Mouse (Mus musculus) olfactory bulb, adult 2 months (tissue): ENCODE results near the gene Gpbp1l1.

ENCODE experiments used
- CTCF ChIP-seq: fragments of 200-500 bp; IDR thresholded peaks from 2 replicates; pipeline ENCODE4 v1.5.1; 2012; ENCODE audit warnings: low read depth, mild to moderate bottlenecking, low read length, moderate library complexity; ENCODE audit not compliant: insufficient read depth
- POLR2A ChIP-seq: fragments of 200-500 bp; IDR thresholded peaks from 2 replicates; pipeline ENCODE4 v1.6.1; 2012; ENCODE audit warnings: mild to moderate bottlenecking, low read depth, low read length, moderate library complexity; ENCODE audit not compliant: insufficient read depth

DNA sequence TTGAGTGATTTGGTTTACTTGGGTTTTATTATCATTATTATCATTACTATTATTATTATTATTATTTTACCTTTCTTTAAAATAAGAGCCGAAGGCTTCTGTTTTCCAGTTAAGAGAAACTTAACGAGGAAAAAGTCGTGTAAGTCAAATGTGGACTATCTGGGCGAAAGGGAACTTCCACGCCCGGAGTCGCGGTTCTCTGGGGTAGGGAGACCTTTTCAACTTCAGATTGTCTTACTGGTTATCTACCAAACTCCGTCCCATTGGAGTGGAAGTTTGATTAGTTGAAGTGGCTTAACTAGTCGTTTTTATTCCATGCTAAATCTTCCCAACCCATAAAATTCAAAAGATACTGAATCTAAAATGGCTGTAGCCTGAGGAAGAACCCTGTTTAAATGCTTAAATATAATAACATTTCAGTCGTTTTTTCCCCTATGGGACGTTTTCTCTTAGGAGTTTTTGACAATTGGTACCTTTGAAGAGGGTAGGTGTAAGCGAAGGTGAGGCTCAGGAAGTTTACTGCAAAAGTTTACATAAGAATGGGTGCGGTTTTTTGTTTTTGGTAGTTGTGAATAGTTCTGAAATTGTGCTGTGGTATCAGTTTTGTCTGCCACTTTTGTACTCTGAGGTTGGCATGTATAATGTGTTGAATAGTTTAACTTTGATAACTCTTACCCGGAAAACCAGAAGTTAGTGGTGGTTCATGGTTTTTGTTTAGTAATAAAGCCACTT is 859 bp downstream of the Gpbp1l1 start:
- TF ChIP-seq POLR2A = no peak
- no peak for TF ChIP-seq CTCF
